Mouse (Mus musculus): Measurements from ENCODE around the gene Gm11037. TPM values are rescaled to one million over a fixed set of nuclear protein-coding genes. Genes with fewer than 3 reads are reported as not detected.
A peak's percentile ranks its signal among the peaks of the same experiment; 100 is the strongest.

The Gm11037 gene
- polyA plus RNA-seq, 1 experiment from 2014 or later: not detected

- Histone ChIP-seq H3K9ac (no peak overlapping the region), H3K4me2 (replicated peaks) (peak overlapping the region; percentile 97), H3K9me3 (replicated peaks) (no peaks in the 10 kb centered on the region), H3K27me3 (peaks cover 25% of the 10 kb centered on the region), H3K27ac (no peak overlapping the region), H3K36me3 (peaks cover 16% of the 10 kb centered on the region), H3K4me1 (peaks cover 62% of the 10 kb centered on the region), H3K4me3 (no peak overlapping the region)
- WGBS: 66% methylated on average over 5 of the region's 5 CpGs
- no peak for ATAC-seq (ENCODE audit: low FRiP score)
Measured at GRCm38 (mm10) chr2:131176491-131176890, 43.2 kb downstream of the Gm11037 start.

- 78% methylated on average over 9 of the region's 9 CpGs for WGBS
- no peak for ATAC-seq (ENCODE audit: low FRiP score)
- peaks cover 10% of the 10 kb centered on the region for H3K27me3 ChIP-seq
- H3K4me3 ChIP-seq: peak overlapping the region; percentile 80
- H3K27ac ChIP-seq: 0 out of 2 replicates have a peak overlapping the region, but pooled peaks have one; percentile 4
- H3K36me3 ChIP-seq: peaks cover 10% of the 10 kb centered on the region
- peak overlapping the region; percentile 97 for H3K4me2 ChIP-seq (replicated peaks)
- H3K9ac ChIP-seq: peak overlapping the region; percentile 88
- no peaks in the 10 kb centered on the region for H3K9me3 ChIP-seq (replicated peaks)
- H3K4me1 ChIP-seq: peaks cover 56% of the 10 kb centered on the region
Measured at GRCm38 (mm10) chr2:131177932-131178331, 44.6 kb downstream of the Gm11037 start.

- H3K4me2 ChIP-seq (replicated peaks): peak overlapping the region; percentile 97
- H3K27me3 ChIP-seq: 0 out of 2 replicates have a peak, but pooled peaks cover 1% of the 10 kb centered on the region
- ATAC-seq (ENCODE audit: low FRiP score): peak; percentile 1; the same call in 1 of the 2 replicates
- peak overlapping the region; percentile 88 for H3K9ac ChIP-seq
- H3K27ac ChIP-seq: peak overlapping the region; percentile 93
- peak overlapping the region; percentile 80 for H3K4me3 ChIP-seq
- WGBS: 24% methylated on average over 25 of the region's 26 CpGs
- H3K4me1 ChIP-seq: peaks cover 51% of the 10 kb centered on the region
- no peaks in the 10 kb centered on the region for H3K9me3 ChIP-seq (replicated peaks)
- H3K36me3 ChIP-seq: peaks cover 10% of the 10 kb centered on the region
Measured at GRCm38 (mm10) chr2:131178828-131179245, 45.5 kb downstream of the Gm11037 start.

DNA sequence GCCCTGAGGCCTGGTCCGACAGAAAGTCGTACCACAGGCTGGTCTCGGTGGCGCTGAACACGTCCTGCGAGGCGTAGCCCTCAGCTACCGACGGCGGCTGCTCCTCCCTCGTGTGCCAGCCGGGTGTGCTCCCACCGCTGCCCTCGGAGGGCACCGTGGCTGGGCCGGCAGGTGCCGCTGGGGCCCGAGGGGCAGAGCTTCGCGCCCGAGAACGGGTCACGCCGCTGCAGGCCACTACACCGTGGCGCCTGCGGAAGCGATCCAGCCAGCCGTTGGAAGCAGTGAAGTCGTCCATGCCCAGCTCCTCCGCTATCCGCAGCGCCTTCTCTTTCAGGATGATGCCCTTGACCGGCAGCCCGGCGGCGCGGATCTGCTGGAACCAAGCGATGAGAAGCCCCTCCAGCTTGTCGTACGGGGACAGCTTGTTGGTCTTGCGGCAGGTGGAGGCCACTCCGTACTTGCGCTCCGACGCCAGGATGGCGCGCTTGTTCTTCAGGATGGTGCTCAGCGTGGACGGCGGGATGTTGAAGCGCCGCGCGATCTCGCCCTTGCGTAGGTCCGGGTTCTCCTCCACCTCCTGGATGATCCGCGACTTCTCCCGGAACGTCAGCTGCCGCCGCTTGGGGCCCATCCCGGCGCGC lies 46.1 kb downstream of the Gm11037 start:
- Histone ChIP-seq H3K27me3 (no peaks in the 10 kb centered on the region), H3K9me3 (replicated peaks) (no peaks in the 10 kb centered on the region), H3K27ac (peak overlapping the region; percentile 93), H3K36me3 (peaks cover 10% of the 10 kb centered on the region), H3K4me1 (peaks cover 46% of the 10 kb centered on the region), H3K4me2 (replicated peaks) (peak overlapping the region; percentile 97), H3K9ac (peak overlapping the region; percentile 88), H3K4me3 (peak overlapping the region; percentile 80)
- WGBS: under 1% methylated on average over 66 of the region's 67 CpGs
- peak; percentile 67 for ATAC-seq (ENCODE audit: low FRiP score)

GRCm38 (mm10) chr2:131179990-131180587 lies 46.8 kb downstream of the Gm11037 start, which contains the start of gene Cenpb:
Cenpb (minus strand) TSS chr2:131180067.
- Histone ChIP-seq H3K4me2 (replicated peaks) (peak within 1 kb of the TSS; percentile 97), H3K27me3 (no peaks in the 10 kb centered on the region), H3K27ac (peak within 1 kb of the TSS; percentile 93), H3K9me3 (replicated peaks) (no peaks in the 10 kb centered on the region), H3K4me1 (peaks cover 39% of the 10 kb centered on the region), H3K36me3 (peaks cover 10% of the 10 kb centered on the region), H3K4me3 (peak within 1 kb of the TSS; percentile 80), H3K9ac (peak within 1 kb of the TSS; percentile 88)
- ATAC-seq (ENCODE audit: low FRiP score): peak; percentile 76
- WGBS: 2% methylated on average over 50 of the region's 57 CpGs

Other genes starting within 250 kb of the Gm11037 start
- gene 4930402H24Rik, start 227.1 kb upstream of the Gm11037 start, polyA plus RNA-seq (2016; fragmentation: Nextera tagmentation; extraction: Ambion mirVana): 98.2 and 105 TPM in 2 replicates
- gene Atrn, start 227.0 kb upstream of the Gm11037 start, polyA plus RNA-seq (2016; fragmentation: Nextera tagmentation; extraction: Ambion mirVana): 14.1 and 16.4 TPM in 2 replicates
- 10.8 and 14.9 TPM in 2 replicates for gene Gfra4, start 90.4 kb upstream of the Gm11037 start, polyA plus RNA-seq (2016; fragmentation: Nextera tagmentation; extraction: Ambion mirVana)
- 2.3 and 4.3 TPM in 2 replicates for gene Adam33, start 69.7 kb upstream of the Gm11037 start, polyA plus RNA-seq (2016; fragmentation: Nextera tagmentation; extraction: Ambion mirVana)
- 0.08 and 0.20 TPM in 2 replicates for gene Siglec1, start 46.7 kb upstream of the Gm11037 start, polyA plus RNA-seq (2016; fragmentation: Nextera tagmentation; extraction: Ambion mirVana)
- 8.6 and 8.9 TPM in 2 replicates for gene Hspa12b, start 6.2 kb upstream of the Gm11037 start, polyA plus RNA-seq (2016; fragmentation: Nextera tagmentation; extraction: Ambion mirVana)
- 87.4 and 89.7 TPM in 2 replicates for gene 1700037H04Rik, start 26.6 kb downstream of the Gm11037 start, polyA plus RNA-seq (2016; fragmentation: Nextera tagmentation; extraction: Ambion mirVana)
- 18.3 and 18.5 TPM in 2 replicates for gene Cenpb, start 46.6 kb downstream of the Gm11037 start, polyA plus RNA-seq (2016; fragmentation: Nextera tagmentation; extraction: Ambion mirVana)
- 69.8 and 85.7 TPM in 2 replicates for gene Cdc25b, start 53.5 kb downstream of the Gm11037 start, polyA plus RNA-seq (2016; fragmentation: Nextera tagmentation; extraction: Ambion mirVana)
- gene Spef1, start 53.8 kb downstream of the Gm11037 start, polyA plus RNA-seq (2016; fragmentation: Nextera tagmentation; extraction: Ambion mirVana): 8.9 and 9.2 TPM in 2 replicates
- gene Ap5s1, start 73.6 kb downstream of the Gm11037 start, polyA plus RNA-seq (2016; fragmentation: Nextera tagmentation; extraction: Ambion mirVana): 28.4 and 29.1 TPM in 2 replicates
- 10.6 and 11.6 TPM in 2 replicates for gene Mavs, start 100.6 kb downstream of the Gm11037 start, polyA plus RNA-seq (2016; fragmentation: Nextera tagmentation; extraction: Ambion mirVana)
- 57.4 and 62.2 TPM in 2 replicates for gene Pank2, start 129.0 kb downstream of the Gm11037 start, polyA plus RNA-seq (2016; fragmentation: Nextera tagmentation; extraction: Ambion mirVana)
- 19.1 and 22.8 TPM in 2 replicates for gene Rnf24, start 219.4 kb downstream of the Gm11037 start, polyA plus RNA-seq (2016; fragmentation: Nextera tagmentation; extraction: Ambion mirVana)